Mouse (Mus musculus) midbrain, postnatal 0 days (tissue): ENCODE results near the gene Tmem44. TPM values are rescaled to one million over a fixed set of nuclear protein-coding genes. Genes with fewer than 3 reads are reported as not detected.
A peak's percentile ranks its signal among the peaks of the same experiment; 100 is the strongest.

ENCODE experiments used
- ATAC-seq: fragments of 200-750 bp; cut with Nextera tagmentation; 2 replicates; pipeline ENCODE4 v1.8.0; 2017; ENCODE audit warnings: moderate number of reproducible peaks, mild to moderate bottlenecking, moderate TSS enrichment, moderate library complexity; ENCODE audit not compliant: low FRiP score
- DNase-seq: peaks from one replicate; pipeline ENCODE4 v3.0.0-alpha.2; 2015; ENCODE audit warnings: low spot score
- H3K27ac ChIP-seq: fragments of 300-500 bp; sonication (generic); 2 replicates; pipeline ENCODE4 v1.5.1; 2014; ENCODE audit warnings: low read depth, mild to moderate bottlenecking, low read length, mixed read lengths
- H3K27me3 ChIP-seq: fragments of 300-500 bp; sonication (generic); 2 replicates; pipeline ENCODE4 v1.6.1; 2014; ENCODE audit warnings: low read length, control low read depth, mixed read lengths; ENCODE audit not compliant: insufficient read depth
- H3K36me3 ChIP-seq: fragments of 300-500 bp; sonication (generic); 2 replicates; pipeline ENCODE4 v1.6.1; 2014; ENCODE audit warnings: low read length, control low read depth, mixed read lengths; ENCODE audit not compliant: insufficient read depth
- H3K4me1 ChIP-seq: fragments of 300-500 bp; sonication (generic); 2 replicates; pipeline ENCODE4 v1.6.1; 2014; ENCODE audit warnings: mild to moderate bottlenecking, control low read depth, antibody characterized with exemption, low read length, mixed read lengths; ENCODE audit not compliant: insufficient read depth
- H3K4me2 ChIP-seq: fragments of 300-500 bp; sonication (generic); 2 replicates; pipeline ENCODE4 v1.6.1; 2014; ENCODE audit warnings: low read depth, mild to moderate bottlenecking, low read length, mixed read lengths; ENCODE audit not compliant: poor library complexity, severe bottlenecking
- H3K4me3 ChIP-seq: fragments of 300-500 bp; sonication (generic); 2 replicates; pipeline ENCODE4 v1.5.1; 2014; ENCODE audit warnings: low read depth, mild to moderate bottlenecking, low read length, moderate library complexity
- H3K9ac ChIP-seq: fragments of 300-500 bp; sonication (generic); replicated peaks from 2 replicates; pipeline ENCODE4 v1.6.1; 2014; ENCODE audit warnings: mild to moderate bottlenecking, low read length, moderate library complexity, mixed read lengths; ENCODE audit not compliant: poor library complexity, severe bottlenecking
- H3K9me3 ChIP-seq: fragments of 300-500 bp; sonication (generic); 2 replicates; pipeline ENCODE4 v1.6.1; 2016; ENCODE audit warnings: low read length, control low read depth
- CTCF ChIP-seq: IDR thresholded peaks from 2 replicates; pipeline ENCODE4 v1.5.1; 2016; ENCODE audit warnings: antibody characterized with exemption, mild to moderate bottlenecking
- WGBS: fragments of 180-500 bp; shearing (Covaris S2); extraction: QIAGEN DNeasy Blood & Tissue Kit; methylation state at CpG from one replicate; pipeline ENCODE4 v1.1.7; 2014; 5-methylcytosine and 5-hydroxymethylcytosine counted together
- polyA plus RNA-seq: library from polyadenylated mRNA; unstranded; fragments of >200 nt; fragmentation: Nextera tagmentation; extraction: Ambion mirVana; gene quantifications from 2 replicates; pipeline ENCODE4 v1.2.1, GENCODE M21; 2015
- total RNA-seq: library from RNA; depleted of rRNA; stranded (reverse); fragments of >200 nt; gene quantifications from 2 replicates; pipeline ENCODE4 v1.2.3, GENCODE M21; 2014

Tmem44 gene
- total and polyA plus RNA-seq, 2 experiments from 2014 or later, result 64.3 to 114 TPM

DNA sequence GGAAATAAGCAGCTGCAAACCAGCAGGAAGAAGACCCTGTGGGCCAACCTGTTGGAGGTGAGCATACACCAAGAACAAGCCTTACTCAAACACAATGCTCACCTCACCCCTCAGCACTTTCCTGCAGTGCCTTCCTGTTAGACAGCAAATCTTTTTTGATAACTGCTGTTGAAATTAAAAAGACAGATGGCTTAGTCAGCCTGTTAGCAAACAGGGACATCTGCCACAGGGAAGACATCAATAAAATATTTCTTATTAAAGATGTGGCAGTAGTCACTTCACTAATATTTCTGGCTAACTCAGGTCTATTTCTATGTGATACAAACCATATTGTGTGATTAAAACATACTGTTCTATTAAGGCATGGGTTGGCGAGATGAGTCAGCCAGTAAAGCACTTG is 25.8 kb upstream of the Tmem44 start:
- 84% methylated on average over 1 of the region's 1 CpGs for WGBS
- Histone ChIP-seq H3K27me3 (no peaks in the 10 kb centered on the region), H3K9ac (no peak overlapping the region), H3K4me2 (no peak overlapping the region), H3K27ac (no peak overlapping the region), H3K36me3 (peaks cover 79% of the 10 kb centered on the region), H3K9me3 (no peaks in the 10 kb centered on the region), H3K4me3 (no peak overlapping the region), H3K4me1 (no peaks in the 10 kb centered on the region)
- no peak for TF ChIP-seq CTCF
- ATAC-seq (no peak), DNase-seq (no peak)

DNA sequence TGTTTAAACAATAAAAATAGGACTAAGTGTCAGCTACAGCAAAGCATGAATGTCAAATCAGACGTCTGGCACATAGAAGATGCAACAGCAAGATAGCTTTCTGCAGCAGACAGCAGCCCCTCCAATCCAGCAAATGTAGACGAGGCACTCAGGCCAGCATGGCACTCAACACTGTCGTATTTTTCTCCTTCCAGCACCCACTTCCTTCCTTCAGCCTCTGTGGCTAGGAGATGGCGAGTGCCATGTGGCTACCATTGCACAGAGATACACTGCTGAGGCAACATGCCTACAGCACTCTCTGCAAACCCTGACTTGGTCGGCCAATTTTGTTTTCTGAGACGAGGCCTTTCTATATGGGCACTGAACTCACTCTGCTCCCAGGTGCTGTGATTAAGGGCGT is 25.2 kb upstream of the Tmem44 start:
- H3K9ac ChIP-seq, result no peak overlapping the region
- peaks cover 79% of the 10 kb centered on the region for H3K36me3 ChIP-seq
- H3K4me3 ChIP-seq, result no peak overlapping the region
- TF ChIP-seq CTCF, result no peak
- DNase-seq, result no peak
- no peak for ATAC-seq
- no peak overlapping the region for H3K27ac ChIP-seq
- no peaks in the 10 kb centered on the region for H3K9me3 ChIP-seq
- H3K27me3 ChIP-seq, result no peaks in the 10 kb centered on the region
- H3K4me2 ChIP-seq, result no peak overlapping the region
- H3K4me1 ChIP-seq, result no peaks in the 10 kb centered on the region
- 92% methylated on average over 7 of the region's 7 CpGs for WGBS

DNA sequence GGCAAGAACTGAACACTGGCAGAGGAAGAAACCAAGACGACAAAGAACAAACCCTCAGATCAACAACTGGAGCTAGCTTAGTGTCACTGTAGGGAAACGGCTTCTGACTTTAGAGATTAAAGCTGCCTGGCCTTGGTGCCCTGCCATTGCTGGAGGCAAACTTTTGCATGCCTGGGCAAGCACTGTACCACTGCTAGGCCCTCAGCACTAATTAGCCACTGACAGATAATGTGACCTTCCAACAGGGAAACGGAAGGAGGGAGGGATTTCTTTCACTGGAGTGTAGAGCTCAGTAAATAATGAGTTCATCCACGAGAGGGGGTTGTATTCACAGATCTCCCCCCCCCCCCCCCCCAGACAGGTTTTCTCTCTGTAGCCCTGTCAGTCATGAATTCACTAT is 21.6 kb upstream of the Tmem44 start:
- H3K27me3 ChIP-seq, result no peaks in the 10 kb centered on the region
- no peaks in the 10 kb centered on the region for H3K9me3 ChIP-seq
- 61% methylated on average over 4 of the region's 4 CpGs for WGBS
- H3K36me3 ChIP-seq, result peaks cover 78% of the 10 kb centered on the region
- no peak for TF ChIP-seq CTCF
- DNase-seq (no peak), ATAC-seq (no peak)
- no peak overlapping the region for H3K27ac ChIP-seq
- H3K4me3 ChIP-seq, result no peak overlapping the region
- H3K4me1 ChIP-seq, result no peaks in the 10 kb centered on the region
- H3K9ac ChIP-seq, result no peak overlapping the region
- H3K4me2 ChIP-seq, result no peak overlapping the region

- Histone ChIP-seq H3K4me3 (no peak overlapping the region), H3K9ac (no peak overlapping the region), H3K9me3 (no peaks in the 10 kb centered on the region), H3K27me3 (no peaks in the 10 kb centered on the region), H3K4me1 (no peaks in the 10 kb centered on the region), H3K4me2 (no peak overlapping the region), H3K36me3 (peaks cover 77% of the 10 kb centered on the region), H3K27ac (no peak overlapping the region)
- ATAC-seq (no peak), DNase-seq (no peak)
- 97% methylated on average over 5 of the region's 5 CpGs for WGBS
- no peak for TF ChIP-seq CTCF
These were observed 20.7 kb upstream of the Tmem44 start for GRCm38 (mm10) chr16:30571378-30571777.

DNA sequence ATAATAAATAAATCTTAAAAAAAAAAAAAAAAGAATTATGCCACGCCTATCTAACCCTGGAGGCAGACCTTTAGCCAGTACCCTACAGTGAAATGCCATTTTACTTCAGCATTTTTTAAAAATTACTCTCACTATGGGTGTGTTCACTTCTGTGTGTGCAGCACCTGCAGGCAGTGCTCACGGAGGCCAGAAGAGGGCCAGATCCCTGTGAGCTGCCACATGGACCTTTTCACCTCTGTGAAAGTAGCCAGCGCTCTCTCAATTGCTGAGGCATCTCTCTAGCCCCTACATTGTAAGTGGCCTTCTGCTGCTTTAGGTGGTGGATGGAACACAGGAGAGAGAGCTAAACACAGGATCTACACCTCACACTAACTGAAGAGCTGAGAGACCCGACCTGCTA is 19.5 kb upstream of the Tmem44 start:
- H3K4me2 ChIP-seq, result no peak overlapping the region
- H3K4me3 ChIP-seq, result no peak overlapping the region
- DNase-seq (no peak), ATAC-seq (no peak)
- no peaks in the 10 kb centered on the region for H3K27me3 ChIP-seq
- 0 out of 2 replicates have a peak, but pooled peaks have one; percentile 12 for TF ChIP-seq CTCF
- H3K4me1 ChIP-seq, result no peaks in the 10 kb centered on the region
- no peak overlapping the region for H3K9ac ChIP-seq
- peaks cover 71% of the 10 kb centered on the region for H3K36me3 ChIP-seq
- WGBS, result 90% methylated on average over 4 of the region's 4 CpGs
- H3K27ac ChIP-seq, result no peak overlapping the region
- no peaks in the 10 kb centered on the region for H3K9me3 ChIP-seq

DNA sequence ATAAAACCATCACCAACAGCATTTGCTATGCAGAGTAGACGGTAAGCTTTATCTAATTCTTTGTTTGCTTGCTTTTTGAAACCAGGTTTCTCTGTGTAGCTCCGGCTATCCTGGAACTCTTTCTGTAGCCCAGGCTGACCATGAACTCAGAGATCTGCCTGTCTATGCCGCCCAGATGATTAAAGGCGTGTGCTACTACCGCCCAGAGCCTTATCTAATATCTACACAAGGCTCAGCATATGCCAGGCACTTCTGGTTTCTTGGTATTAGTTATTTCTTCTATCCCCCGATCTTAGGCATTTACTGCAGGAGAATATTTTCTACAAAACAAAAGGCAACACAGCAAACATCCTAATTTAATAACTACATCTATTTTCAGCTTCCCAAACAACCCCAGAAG is 15.0 kb upstream of the Tmem44 start:
- H3K4me1 ChIP-seq, result no peaks in the 10 kb centered on the region
- no peaks in the 10 kb centered on the region for H3K9me3 ChIP-seq
- TF ChIP-seq CTCF, result no peak
- H3K27me3 ChIP-seq, result no peaks in the 10 kb centered on the region
- H3K4me3 ChIP-seq, result no peak overlapping the region
- ATAC-seq, result no peak
- DNase-seq, result no peak
- H3K4me2 ChIP-seq, result no peak overlapping the region
- H3K27ac ChIP-seq, result no peak overlapping the region
- peaks cover 68% of the 10 kb centered on the region for H3K36me3 ChIP-seq
- 96% methylated on average over 6 of the region's 6 CpGs for WGBS
- H3K9ac ChIP-seq, result no peak overlapping the region
